8 mouse cellular contexts compared by ENCODE assay signal in the genomic region with DNA sequence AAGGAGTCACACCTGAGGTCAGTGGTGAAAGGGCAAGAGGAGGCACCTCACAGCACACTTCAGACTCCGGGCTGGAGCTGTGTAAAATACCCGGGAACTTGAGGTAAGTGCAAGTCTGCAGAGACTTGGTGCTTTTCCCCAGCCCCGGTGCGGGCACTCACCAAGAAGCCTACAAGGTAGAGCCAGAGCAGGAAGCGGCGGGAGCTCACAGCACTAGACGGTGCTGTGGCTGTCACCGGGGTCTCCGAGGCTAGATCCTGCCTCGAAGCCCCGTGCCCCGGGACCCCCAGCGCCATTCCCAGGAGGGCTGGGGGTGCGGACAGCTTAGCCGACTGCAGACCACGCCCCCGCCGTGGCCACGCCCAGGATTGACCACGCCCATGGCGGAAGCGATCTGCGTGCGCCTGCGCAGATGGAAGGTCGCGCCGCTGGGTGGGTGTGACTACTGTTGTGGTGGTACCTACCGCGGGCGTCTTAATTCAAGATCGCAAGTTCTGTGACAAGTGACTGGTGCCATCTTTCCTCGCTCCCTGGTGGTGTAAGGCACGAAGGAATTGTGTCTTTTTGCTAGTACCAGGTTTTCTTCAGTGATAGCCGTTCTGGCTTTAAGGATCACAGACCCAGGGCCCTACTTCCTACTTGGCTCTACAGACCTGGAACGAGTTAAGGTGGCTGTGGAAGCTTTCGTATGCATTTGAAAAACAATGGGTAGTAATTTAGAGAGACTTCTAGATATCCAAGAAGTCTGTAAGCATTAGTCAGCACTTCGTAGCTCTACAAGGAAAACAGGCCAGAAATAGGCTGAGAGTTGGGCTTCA. TPM values are rescaled to one million over a fixed set of nuclear protein-coding genes. Genes with fewer than 3 reads are reported as not detected.
DNase-seq lines count a peak whose midpoint lies in the region; ATAC-seq and TF ChIP-seq lines count a peak whose summit lies in the region.

Gene Mfsd9 (minus strand): TSS at position 364 of the 818 bp plus-strand sequence.

- no peak for TF ChIP-seq POLR2A in olfactory bulb, adult 2 months (IDR thresholded peaks at IDR 0.05; ENCODE audit: insufficient read depth, low read depth, low read length)

- peak; percentile 94 to 97 for ATAC-seq in hematopoietic stem cell, adult 5-6 weeks (replicated peaks in 1 of 2; ENCODE audit: insufficient read depth in 1 of 2, low FRiP score in 2 of 2, low TSS enrichment in 1 of 2, low read depth in 1 of 2, poor library complexity in 2 of 2, severe bottlenecking in 2 of 2)
- peak; percentile 96 for ATAC-seq in lung, embryonic 15.5 days (ENCODE audit: borderline replicate concordance, extremely low read depth, low FRiP score, low TSS enrichment)

- peak within 1 kb of the TSS; percentile 48 for H3K9ac ChIP-seq in lung, embryonic 15.5 days

- no peaks in the 10 kb centered on the region for H3K27me3 ChIP-seq in lung, embryonic 15.5 days

- peak within 1 kb of the TSS; percentile 58 for H3K4me2 ChIP-seq in lung, embryonic 15.5 days

- DNase-seq in MEL-GATA-1-ER (ENCODE audit: extremely low read depth, low read depth) = peak; percentile 41
- DNase-seq in cerebellum, adult 8-10 months = peak; percentile 59
- peak; percentile 91 for DNase-seq in forelimb bud, embryonic 11.5 days (ENCODE audit: low read depth, low spot score)
- peak; percentile 82 for DNase-seq in layer of hippocampus, adult 9-10 months (ENCODE audit: low spot score)
- DNase-seq in thymus, adult 18-20 months = peak; percentile 80 to 86

- H3K4me3 ChIP-seq in lung, embryonic 15.5 days = peak within 1 kb of the TSS; percentile 72
- peak within 1 kb of the TSS; percentile 73 for H3K4me3 ChIP-seq in olfactory bulb, adult 2 months (ENCODE audit: insufficient read depth, low read depth, low read length)

- TF ChIP-seq CTCF in olfactory bulb, adult 2 months (IDR thresholded peaks at IDR 0.05; ENCODE audit: insufficient read depth, low read depth, low read length) = no peak

- no peak within 1 kb of the TSS for H3K27ac ChIP-seq in lung, embryonic 15.5 days
- H3K27ac ChIP-seq in olfactory bulb, adult 2 months (ENCODE audit: insufficient read depth, low read depth, low read length) = no peak within 1 kb of the TSS

- no peaks in the 10 kb centered on the region for H3K9me3 ChIP-seq in lung, embryonic 15.5 days

- WGBS in lung, embryonic 15.5 days = 5% methylated on average over 38 of the region's 38 CpGs
- WGBS in olfactory bulb, adult 2 months = 4% methylated on average over 38 of the region's 38 CpGs

- H3K4me1 ChIP-seq in lung, embryonic 15.5 days = no peaks in the 10 kb centered on the region
- H3K4me1 ChIP-seq in olfactory bulb, adult 2 months (ENCODE audit: control insufficient read depth, insufficient read depth, low read length) = 0 out of 2 replicates have a peak, but pooled peaks cover 4% of the 10 kb centered on the region

- H3K36me3 ChIP-seq in lung, embryonic 15.5 days = no peaks in the 10 kb centered on the region

RNA-seq across cellular contexts. Expression of gene Mfsd9, which starts in this region (rescaled TPM):
- 1.7 and 3.6 TPM in 2 replicates for total RNA-seq in hematopoietic stem cell, adult 5-6 weeks (2017)
- polyA plus RNA-seq in lung, embryonic 15.5 days (2015; fragmentation: Nextera tagmentation; extraction: Ambion mirVana) = 2.9 and 3.3 TPM in 2 replicates
- not detected in 2 replicates for polyA plus RNA-seq in olfactory bulb, adult 2 months (2012; ENCODE audit: insufficient read depth, insufficient read length, low replicate concordance, missing spikeins)

Comparison
In these comparisons a context has a peak if more than half of its experiments do, and no peak if none do; other contexts are left out.
1. DNase-seq: peak in every context shown above with its lines; median percentile 91 in forelimb bud, embryonic 11.5 days; 83 in thymus, adult 18-20 months; 82 in layer of hippocampus, adult 9-10 months; 59 in cerebellum, adult 8-10 months; 41 in MEL-GATA-1-ER.